Mouse (Mus musculus): ENCODE data around the gene Pmm2. TPM values are rescaled to one million over a fixed set of nuclear protein-coding genes. Genes with fewer than 3 reads are reported as not detected.

The Pmm2 gene
- polyA plus RNA-seq, 1 experiment = 58.5 TPM

GRCm38 (mm10) chr16:8638131-8638530 lies 657 bp downstream of the Pmm2 start:
- H3K4me1 ChIP-seq (ENCODE audit: control insufficient read depth, insufficient read depth, low read length) = peaks cover 8% of the 10 kb centered on the region
- no peaks in the 10 kb centered on the region for H3K27me3 ChIP-seq (ENCODE audit: control insufficient read depth, insufficient read depth, low read length)
- no peak for TF ChIP-seq POLR2A (IDR thresholded peaks at IDR 0.05; ENCODE audit: control insufficient read depth, low read depth, low read length)
- TF ChIP-seq CTCF (IDR thresholded peaks at IDR 0.05; ENCODE audit: control insufficient read depth, insufficient read depth, insufficient replicate concordance, low read depth, low read length) = no peak
- peak overlapping the region; percentile 98 for H3K27ac ChIP-seq (ENCODE audit: control insufficient read depth, insufficient read depth, low read depth, low read length)
- H3K36me3 ChIP-seq (ENCODE audit: control insufficient read depth, insufficient read depth, low read length) = peaks cover 3% of the 10 kb centered on the region
- peak overlapping the region; percentile 99 for H3K4me3 ChIP-seq (ENCODE audit: control insufficient read depth, low read depth, low read length)

- Histone ChIP-seq H3K27ac (ENCODE audit: control insufficient read depth, insufficient read depth, low read depth, low read length) (no peak overlapping the region), H3K4me3 (ENCODE audit: control insufficient read depth, low read depth, low read length) (no peak overlapping the region), H3K4me1 (ENCODE audit: control insufficient read depth, insufficient read depth, low read length) (peaks cover 8% of the 10 kb centered on the region), H3K36me3 (ENCODE audit: control insufficient read depth, insufficient read depth, low read length) (peaks cover 5% of the 10 kb centered on the region), H3K27me3 (ENCODE audit: control insufficient read depth, insufficient read depth, low read length) (no peaks in the 10 kb centered on the region)
- TF ChIP-seq CTCF (IDR thresholded peaks at IDR 0.05; ENCODE audit: control insufficient read depth, insufficient read depth, insufficient replicate concordance, low read depth, low read length) = no peak
Observed at GRCm38 (mm10) chr16:8639466-8640191, 2.2 kb downstream of the Pmm2 start.

GRCm38 (mm10) chr16:8643855-8644254 lies 6.4 kb downstream of the Pmm2 start:
- peaks cover 6% of the 10 kb centered on the region for H3K36me3 ChIP-seq (ENCODE audit: control insufficient read depth, insufficient read depth, low read length)

GRCm38 (mm10) chr16:8645546-8645945 lies 8.1 kb downstream of the Pmm2 start:
- Histone ChIP-seq H3K4me1 (ENCODE audit: control insufficient read depth, insufficient read depth, low read length) (no peaks in the 10 kb centered on the region), H3K27ac (ENCODE audit: control insufficient read depth, insufficient read depth, low read depth, low read length) (peak overlapping the region; percentile 44), H3K4me3 (ENCODE audit: control insufficient read depth, low read depth, low read length) (no peak overlapping the region), H3K27me3 (ENCODE audit: control insufficient read depth, insufficient read depth, low read length) (no peaks in the 10 kb centered on the region), H3K36me3 (ENCODE audit: control insufficient read depth, insufficient read depth, low read length) (peaks cover 6% of the 10 kb centered on the region)
- TF ChIP-seq CTCF (IDR thresholded peaks at IDR 0.05; ENCODE audit: control insufficient read depth, insufficient read depth, insufficient replicate concordance, low read depth, low read length) = no peak
- TF ChIP-seq POLR2A (IDR thresholded peaks at IDR 0.05; ENCODE audit: control insufficient read depth, low read depth, low read length) = no peak

More at GRCm38 (mm10) chr16:8643855-8644254, 6.4 kb downstream of the Pmm2 start:
- no peaks in the 10 kb centered on the region for H3K4me1 ChIP-seq (ENCODE audit: control insufficient read depth, insufficient read depth, low read length)
- no peaks in the 10 kb centered on the region for H3K27me3 ChIP-seq (ENCODE audit: control insufficient read depth, insufficient read depth, low read length)
- TF ChIP-seq POLR2A (IDR thresholded peaks at IDR 0.05; ENCODE audit: control insufficient read depth, low read depth, low read length) = no peak
- peak; percentile 65; the same call in 1 of the 2 replicates for TF ChIP-seq CTCF (IDR thresholded peaks at IDR 0.05; ENCODE audit: control insufficient read depth, insufficient read depth, insufficient replicate concordance, low read depth, low read length)
- no peak overlapping the region for H3K27ac ChIP-seq (ENCODE audit: control insufficient read depth, insufficient read depth, low read depth, low read length)
- no peak overlapping the region for H3K4me3 ChIP-seq (ENCODE audit: control insufficient read depth, low read depth, low read length)

- H3K27me3 ChIP-seq (ENCODE audit: control insufficient read depth, insufficient read depth, low read length) = no peaks in the 10 kb centered on the region
- no peak overlapping the region for H3K27ac ChIP-seq (ENCODE audit: control insufficient read depth, insufficient read depth, low read depth, low read length)
- no peak overlapping the region for H3K4me3 ChIP-seq (ENCODE audit: control insufficient read depth, low read depth, low read length)
- no peaks in the 10 kb centered on the region for H3K4me1 ChIP-seq (ENCODE audit: control insufficient read depth, insufficient read depth, low read length)
- no peak for TF ChIP-seq CTCF (IDR thresholded peaks at IDR 0.05; ENCODE audit: control insufficient read depth, insufficient read depth, insufficient replicate concordance, low read depth, low read length)
- TF ChIP-seq POLR2A (IDR thresholded peaks at IDR 0.05; ENCODE audit: control insufficient read depth, low read depth, low read length) = no peak
- peaks cover 1% of the 10 kb centered on the region for H3K36me3 ChIP-seq (ENCODE audit: control insufficient read depth, insufficient read depth, low read length)
Observed at GRCm38 (mm10) chr16:8650007-8650406, 12.5 kb downstream of the Pmm2 start.

GRCm38 (mm10) chr16:8655108-8655507 lies 17.6 kb downstream of the Pmm2 start:
- H3K36me3 ChIP-seq (ENCODE audit: control insufficient read depth, insufficient read depth, low read length) = peaks cover 2% of the 10 kb centered on the region
- no peak overlapping the region for H3K27ac ChIP-seq (ENCODE audit: control insufficient read depth, insufficient read depth, low read depth, low read length)
- H3K4me3 ChIP-seq (ENCODE audit: control insufficient read depth, low read depth, low read length) = no peak overlapping the region
- TF ChIP-seq POLR2A (IDR thresholded peaks at IDR 0.05; ENCODE audit: control insufficient read depth, low read depth, low read length) (no peak), CTCF (IDR thresholded peaks at IDR 0.05; ENCODE audit: control insufficient read depth, insufficient read depth, insufficient replicate concordance, low read depth, low read length) (no peak)
- H3K4me1 ChIP-seq (ENCODE audit: control insufficient read depth, insufficient read depth, low read length) = no peaks in the 10 kb centered on the region
- H3K27me3 ChIP-seq (ENCODE audit: control insufficient read depth, insufficient read depth, low read length) = no peaks in the 10 kb centered on the region

GRCm38 (mm10) chr16:8655599-8655998 lies 18.1 kb downstream of the Pmm2 start:
- no peak for TF ChIP-seq CTCF (IDR thresholded peaks at IDR 0.05; ENCODE audit: control insufficient read depth, insufficient read depth, insufficient replicate concordance, low read depth, low read length)
- no peak for TF ChIP-seq POLR2A (IDR thresholded peaks at IDR 0.05; ENCODE audit: control insufficient read depth, low read depth, low read length)
- H3K4me3 ChIP-seq (ENCODE audit: control insufficient read depth, low read depth, low read length) = no peak overlapping the region
- peaks cover 2% of the 10 kb centered on the region for H3K36me3 ChIP-seq (ENCODE audit: control insufficient read depth, insufficient read depth, low read length)
- no peaks in the 10 kb centered on the region for H3K4me1 ChIP-seq (ENCODE audit: control insufficient read depth, insufficient read depth, low read length)
- no peaks in the 10 kb centered on the region for H3K27me3 ChIP-seq (ENCODE audit: control insufficient read depth, insufficient read depth, low read length)
- no peak overlapping the region for H3K27ac ChIP-seq (ENCODE audit: control insufficient read depth, insufficient read depth, low read depth, low read length)
